Mouse (Mus musculus) erythroblast, adult 5-6 weeks (primary cell): ENCODE data around the gene Gm17332. TPM values are rescaled to one million over a fixed set of nuclear protein-coding genes. Genes with fewer than 3 reads are reported as not detected.
"Not testable (repeated sequence)": the region's sequence is repeated elsewhere in the genome, so short reads cannot be mapped to it uniquely, and the experiment has no call there.

ENCODE experiments used
- ATAC-seq: replicated peaks from 2 replicates; pipeline ENCODE4 v1.8.0; 2016; ENCODE audit warnings: moderate number of reproducible peaks, mild to moderate bottlenecking, moderate TSS enrichment, inconsistent platforms; ENCODE audit not compliant: poor library complexity, low FRiP score, severe bottlenecking
- total RNA-seq, 2 experiments: library from RNA; stranded (forward) in 1 of 2; stranded (reverse) in 1 of 2; fragments of 150-400 nt in 1 of 2; fragments of 200-764, 138-1000 nt in 1 of 2; gene quantifications; 2 replicates each; pipeline versions ENCODE4 v1.2.3 to v1.2.4; 2015 to 2017; ENCODE audit warnings: low replicate concordance in 2 of 2

Gene Gm17332
- total RNA-seq (2015; ENCODE audit: low replicate concordance): not detected in 2 replicates
- total RNA-seq (2017; ENCODE audit: low replicate concordance): not detected in 2 replicates

- no peak for ATAC-seq
Measured at GRCm38 (mm10) chr11:31182362-31182761, at the start of gene Gm17332. Gm17332 (minus strand) TSS chr11:31182462.

- ATAC-seq: no peak
Measured at GRCm38 (mm10) chr11:31229966-31230365, 47.7 kb upstream of the Gm17332 start.

- ATAC-seq: no peak
Measured at GRCm38 (mm10) chr11:31225359-31225758, 43.1 kb upstream of the Gm17332 start.

GRCm38 (mm10) chr11:31218009-31218408, 35.7 kb upstream of the Gm17332 start:
- no peak for ATAC-seq

- no peak for ATAC-seq
Measured at GRCm38 (mm10) chr11:31195621-31196363, 13.5 kb upstream of the Gm17332 start.

- ATAC-seq: no peak
Measured at GRCm38 (mm10) chr11:31194761-31195160, 12.5 kb upstream of the Gm17332 start.

GRCm38 (mm10) chr11:31170052-31170646, 12.1 kb downstream of the Gm17332 start:
- ATAC-seq: peak; percentile 90

GRCm38 (mm10) chr11:31169161-31170051, 12.9 kb downstream of the Gm17332 start:
- ATAC-seq: peak; percentile 84

GRCm38 (mm10) chr11:31168831-31169160, 13.5 kb downstream of the Gm17332 start:
- peak; percentile 30 for ATAC-seq

- peak; percentile 65 for ATAC-seq
Measured at GRCm38 (mm10) chr11:31157021-31157420, 25.2 kb downstream of the Gm17332 start.

- not testable (repeated sequence) for ATAC-seq
Measured at GRCm38 (mm10) chr11:31138394-31138793, 43.9 kb downstream of the Gm17332 start.

- ATAC-seq: not testable (repeated sequence)
Measured at GRCm38 (mm10) chr11:31134824-31135223, 47.4 kb downstream of the Gm17332 start.

GRCm38 (mm10) chr11:31133726-31134125, 48.5 kb downstream of the Gm17332 start:
- not testable (repeated sequence) for ATAC-seq

Other genes with a start within 250 kb of the Gm17332 start
- gene Erlec1, start 228.1 kb downstream of the Gm17332 start, total RNA-seq (2015; ENCODE audit: low replicate concordance): 69.6 and 80.3 TPM in 2 replicates
- 123 and 129 TPM in 2 replicates for gene Erlec1, start 228.1 kb downstream of the Gm17332 start, total RNA-seq (2017; ENCODE audit: low replicate concordance)
- gene Chac2, start 196.1 kb downstream of the Gm17332 start, total RNA-seq (2015; ENCODE audit: low replicate concordance): 172 and 208 TPM in 2 replicates
- 380 and 474 TPM in 2 replicates for gene Chac2, start 196.1 kb downstream of the Gm17332 start, total RNA-seq (2017; ENCODE audit: low replicate concordance)
- gene Stc2, start 187.6 kb upstream of the Gm17332 start, total RNA-seq (2015; ENCODE audit: low replicate concordance): 0.42 TPM in 1 of 2 replicates, not detected in the other
- gene Stc2, start 187.6 kb upstream of the Gm17332 start, total RNA-seq (2017; ENCODE audit: low replicate concordance): 0.17 TPM in 1 of 2 replicates, not detected in the other